Mouse (Mus musculus): ENCODE data around the gene Cyp24a1.
A peak's percentile ranks its signal among the peaks of the same experiment; 100 is the strongest.
"Not testable (repeated sequence)": the region's sequence is repeated elsewhere in the genome, so short reads cannot be mapped to it uniquely, and the experiment has no call there.

Cyp24a1 gene

DNA sequence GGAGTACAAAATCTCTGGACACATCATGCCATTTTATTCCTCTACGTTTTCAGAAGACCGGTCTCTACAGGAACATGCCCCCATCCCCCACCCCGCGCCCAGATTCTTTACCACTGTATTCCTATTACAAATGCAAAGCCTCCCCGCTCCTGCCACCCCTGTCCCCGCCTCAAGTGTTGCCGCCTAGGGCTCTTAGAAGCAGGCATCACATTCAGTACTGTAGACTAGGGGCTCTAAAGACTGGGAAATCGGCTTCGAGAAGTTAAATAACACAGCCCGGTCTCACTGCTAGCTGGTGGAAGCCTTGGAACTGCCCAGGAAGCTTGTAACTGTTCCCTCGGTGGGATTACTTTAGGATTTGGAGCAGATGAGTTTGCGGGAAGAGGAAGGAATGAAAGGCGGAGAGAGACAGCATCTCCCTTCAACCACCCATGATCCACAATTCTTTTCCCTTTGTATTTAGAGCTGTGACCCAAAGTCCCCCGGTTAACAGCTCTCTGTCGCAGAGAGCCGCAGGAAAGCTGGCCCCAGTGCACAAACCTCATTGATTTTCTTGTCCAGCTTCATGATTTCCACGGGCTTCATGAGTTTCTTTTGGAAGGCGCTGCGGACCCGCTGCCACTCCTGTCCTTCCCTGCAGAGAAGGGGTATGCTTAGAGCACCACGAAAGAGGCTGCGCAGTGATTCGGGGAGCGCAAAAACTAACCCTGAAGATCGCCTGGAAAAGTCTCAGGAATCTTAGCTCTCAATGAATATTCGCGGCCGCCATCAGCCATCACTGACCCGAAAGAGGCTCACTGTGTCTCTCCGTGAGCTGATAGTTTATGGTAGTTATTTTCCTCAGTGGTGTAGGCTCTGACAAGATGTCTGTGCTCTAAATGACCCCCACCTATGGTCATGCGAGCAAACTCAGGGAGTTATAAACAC, 1.9 kb downstream of the Cyp24a1 start:
- DNase-seq (ENCODE audit: low read depth): no peak

DNA sequence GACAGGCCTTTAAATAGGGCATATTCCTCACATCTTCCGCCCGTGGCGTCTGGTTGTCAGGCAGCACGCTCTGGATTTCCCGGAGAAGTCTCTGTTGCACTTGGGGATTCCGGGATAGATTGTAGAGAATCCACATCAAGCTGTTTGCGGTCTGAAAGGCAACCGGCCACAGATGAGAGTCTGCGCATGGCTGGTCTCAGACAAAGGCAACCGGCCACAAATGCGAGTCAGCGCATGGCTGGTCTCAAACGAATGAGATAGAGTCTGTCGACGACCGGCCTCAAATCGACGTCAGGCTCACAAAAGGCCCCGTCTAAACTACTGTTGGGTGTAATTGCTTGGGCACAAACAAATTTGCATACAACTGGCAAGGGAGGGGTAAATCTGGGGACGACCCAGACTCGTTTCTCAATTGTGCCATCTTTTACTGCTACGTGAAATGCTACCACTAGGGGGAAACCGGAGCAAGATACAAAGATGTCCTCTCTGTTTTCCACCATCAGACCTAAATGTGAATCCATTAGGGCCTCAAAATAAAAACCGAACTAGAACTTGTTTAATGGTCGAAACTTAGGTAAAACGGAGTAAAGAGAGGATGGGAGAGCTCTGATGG, 8.9 kb downstream of the Cyp24a1 start:
- peak; percentile 46 for DNase-seq (ENCODE audit: low read depth)

DNA sequence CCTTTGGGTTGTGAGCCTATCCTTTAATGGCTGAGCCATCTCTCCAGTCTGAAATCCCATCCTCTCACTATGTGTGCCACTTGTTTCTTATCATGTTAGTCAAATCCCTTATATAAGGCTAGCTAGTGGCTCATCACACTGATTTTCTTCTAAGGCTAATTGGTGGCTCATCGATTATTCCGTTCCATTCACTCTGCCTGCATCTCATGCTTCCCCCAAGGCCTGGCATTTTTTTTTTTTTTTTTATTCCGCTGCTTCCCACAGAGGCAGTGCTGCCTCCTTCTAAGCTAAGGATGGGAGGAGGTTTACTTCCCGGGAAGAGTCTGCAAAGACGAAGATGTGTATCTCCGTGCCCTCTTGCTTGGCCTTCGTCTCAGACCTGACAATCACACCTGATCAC, 9.7 kb downstream of the Cyp24a1 start:
- DNase-seq (ENCODE audit: low read depth): no peak

DNA sequence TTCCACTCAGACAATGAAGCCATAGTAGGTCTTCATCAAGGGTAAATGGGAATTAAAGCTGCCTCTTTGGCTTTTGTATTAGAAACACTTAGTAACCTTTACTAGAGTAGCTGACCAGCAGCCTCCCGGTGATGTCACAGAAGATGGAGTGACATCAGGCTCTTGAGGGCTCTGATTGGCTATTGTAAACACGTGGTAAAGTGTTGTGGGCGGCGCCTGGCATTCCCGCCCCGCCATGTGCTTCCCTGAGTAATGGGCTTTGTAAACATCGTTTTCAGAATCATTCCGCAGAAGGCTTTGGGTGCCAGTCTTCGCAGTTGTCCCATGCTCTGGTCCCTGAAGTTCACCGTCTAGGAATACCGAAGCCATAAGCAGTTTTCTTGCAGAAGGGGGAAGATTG, 13.0 kb downstream of the Cyp24a1 start:
- DNase-seq (ENCODE audit: low read depth): no peak

DNA sequence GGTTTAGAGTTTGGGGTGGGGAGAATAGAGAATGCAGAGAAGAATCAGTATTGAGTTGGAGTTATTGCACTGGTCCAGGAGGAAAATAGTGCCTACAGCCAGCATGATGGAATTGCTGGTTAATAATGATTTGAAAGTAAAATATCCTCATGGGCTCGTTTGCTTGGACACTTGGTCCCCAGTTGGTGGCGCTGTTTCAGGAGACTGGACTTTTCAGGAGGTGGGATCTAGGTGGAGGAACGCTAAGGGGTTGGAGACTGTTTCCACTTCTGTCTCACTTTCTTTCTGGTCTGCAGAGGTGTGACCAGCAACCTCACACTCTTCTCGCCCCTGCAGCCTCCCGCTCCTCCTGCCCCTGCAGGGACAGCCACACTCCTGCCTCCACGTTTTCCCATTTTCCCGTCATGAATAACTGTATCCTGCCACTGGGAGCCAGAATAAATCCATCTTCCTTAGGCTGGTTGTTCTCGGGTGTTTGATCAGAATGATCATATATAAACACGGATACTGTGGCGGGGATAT, 14.9 kb downstream of the Cyp24a1 start:
- DNase-seq (ENCODE audit: low read depth): no peak

DNA sequence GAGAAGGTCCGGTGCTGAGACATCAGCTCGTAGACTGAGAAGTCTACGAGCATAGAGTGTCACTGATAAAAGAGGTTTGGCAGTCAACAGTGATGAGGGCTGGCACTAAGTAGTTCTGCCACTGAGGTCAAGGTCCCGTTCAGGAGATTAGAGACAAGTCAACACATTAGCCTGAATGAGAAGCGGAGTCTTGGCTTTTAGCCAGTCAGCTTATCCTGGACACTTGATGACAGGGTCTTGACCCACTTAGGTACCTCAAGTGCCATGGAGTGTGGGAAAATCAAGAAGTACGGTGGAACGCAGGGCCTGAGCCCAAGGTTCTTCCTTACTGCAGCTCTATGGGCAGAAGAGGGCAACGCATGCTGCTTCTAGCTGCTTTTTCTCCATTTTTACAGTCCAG, 20.3 kb downstream of the Cyp24a1 start:
- DNase-seq (ENCODE audit: low read depth): no peak

DNA sequence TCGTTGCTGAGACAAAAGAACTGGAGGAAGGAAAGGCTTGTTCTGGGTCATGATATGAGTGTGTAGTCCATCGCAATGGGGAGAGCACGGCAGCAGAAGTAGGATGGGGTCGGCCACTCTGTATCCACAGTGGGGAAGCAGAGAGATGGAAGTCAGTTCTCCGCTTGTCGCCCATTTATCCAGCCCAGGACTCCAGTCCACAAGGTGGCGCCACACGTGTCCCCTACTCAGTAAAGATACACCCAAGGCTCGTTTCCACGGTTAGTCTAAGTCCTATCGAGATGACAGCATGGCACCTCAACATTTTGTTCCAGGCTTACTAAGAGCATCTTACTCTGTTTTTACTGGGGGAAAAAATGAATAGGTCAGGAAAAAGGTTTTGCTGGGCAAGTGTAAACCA, 20.7 kb downstream of the Cyp24a1 start:
- peak; percentile 34 for DNase-seq (ENCODE audit: low read depth)

DNA sequence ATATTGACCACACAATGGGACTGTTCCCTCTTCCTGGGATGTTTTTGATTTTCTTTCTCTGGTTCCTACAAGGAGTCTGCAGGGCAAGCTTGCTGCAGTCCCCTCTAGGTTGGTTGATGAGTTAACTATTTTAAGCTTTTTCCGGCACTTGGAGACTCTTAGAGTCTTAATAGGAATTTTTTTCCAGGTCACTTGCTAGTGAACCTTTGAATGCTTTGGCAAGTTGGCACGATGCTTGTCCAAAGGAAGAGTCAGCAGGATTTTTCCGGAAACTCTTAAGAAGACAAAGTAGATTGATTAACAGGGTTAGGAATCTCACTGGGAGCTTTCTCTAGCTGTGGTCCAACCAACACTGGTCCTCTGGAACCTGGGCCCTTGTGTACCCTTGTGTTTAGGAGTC, 21.8 kb downstream of the Cyp24a1 start:
- DNase-seq (ENCODE audit: low read depth): no peak

DNA sequence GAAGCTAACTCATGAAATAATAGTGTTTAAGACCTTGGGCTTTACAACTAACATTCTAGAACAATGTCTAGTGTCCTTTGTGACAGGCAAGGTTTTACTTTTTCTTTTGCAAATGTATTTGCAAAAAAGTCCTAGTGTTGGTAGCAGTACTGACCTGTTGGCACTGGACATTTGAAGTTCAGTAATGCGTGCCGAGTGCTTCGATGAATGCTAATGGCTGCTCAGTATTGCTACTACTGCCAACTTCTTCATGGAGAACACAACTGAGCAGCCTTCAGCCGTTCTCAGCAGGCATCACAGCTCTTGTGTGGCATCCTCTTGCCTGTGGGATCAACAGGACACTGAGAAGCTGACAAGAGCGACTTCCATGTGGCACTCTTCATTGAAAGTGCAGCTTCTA, 22.8 kb downstream of the Cyp24a1 start:
- DNase-seq (ENCODE audit: low read depth): no peak

DNA sequence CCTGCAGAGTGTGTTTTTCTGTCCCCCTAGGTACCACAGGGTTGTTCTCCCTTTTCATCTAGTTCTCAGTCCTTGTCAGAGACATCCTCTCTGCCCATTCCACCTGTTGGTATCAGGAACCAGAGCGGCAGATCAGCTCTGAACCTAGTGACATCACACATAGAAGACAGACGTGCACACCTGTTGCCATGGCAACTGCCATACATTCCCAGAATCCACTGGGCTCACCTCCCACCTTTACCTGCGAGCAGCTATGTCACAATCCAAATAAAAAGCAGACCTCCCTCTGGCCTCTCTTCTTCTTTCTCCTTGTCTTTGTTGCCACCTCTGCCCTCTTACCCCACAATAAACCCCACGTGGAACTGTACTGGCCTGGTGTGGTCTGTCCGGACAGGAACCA, 26.4 kb downstream of the Cyp24a1 start:
- no peak for DNase-seq (ENCODE audit: low read depth)

DNA sequence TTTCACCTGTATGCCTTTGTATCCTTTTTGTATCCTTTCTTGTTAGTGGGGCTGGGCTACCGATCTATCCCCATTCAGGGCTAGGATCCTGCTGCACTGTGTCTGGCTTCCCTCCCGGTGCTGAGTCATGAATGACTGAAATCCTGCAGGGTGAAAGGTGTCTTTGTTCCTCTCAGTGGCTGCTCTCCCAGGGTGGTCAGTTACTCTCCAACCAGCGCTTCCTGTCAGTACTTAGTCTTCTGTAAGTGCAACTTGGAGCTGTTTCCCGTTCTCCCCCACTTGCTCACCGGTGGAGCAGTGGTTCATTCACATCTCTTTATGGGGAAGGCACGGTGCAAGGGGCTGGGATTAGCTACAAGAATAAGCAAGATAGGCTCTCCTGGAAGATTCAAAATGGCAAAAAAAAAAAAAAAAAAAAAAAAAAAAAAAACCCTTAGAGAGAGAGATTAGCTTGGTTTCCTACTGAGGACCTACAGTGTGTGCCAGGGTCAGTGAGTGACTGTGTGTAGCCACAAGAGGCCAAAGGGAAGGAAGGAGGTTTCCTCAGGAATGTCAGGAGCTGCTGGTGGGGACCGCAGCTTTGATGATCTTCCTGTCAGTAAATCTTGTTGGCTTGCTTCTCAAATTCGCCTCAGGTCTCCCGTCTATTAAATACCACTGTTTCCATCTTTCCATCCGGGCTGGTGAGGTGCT, 27.2 kb downstream of the Cyp24a1 start:
- DNase-seq (ENCODE audit: low read depth): no peak

DNA sequence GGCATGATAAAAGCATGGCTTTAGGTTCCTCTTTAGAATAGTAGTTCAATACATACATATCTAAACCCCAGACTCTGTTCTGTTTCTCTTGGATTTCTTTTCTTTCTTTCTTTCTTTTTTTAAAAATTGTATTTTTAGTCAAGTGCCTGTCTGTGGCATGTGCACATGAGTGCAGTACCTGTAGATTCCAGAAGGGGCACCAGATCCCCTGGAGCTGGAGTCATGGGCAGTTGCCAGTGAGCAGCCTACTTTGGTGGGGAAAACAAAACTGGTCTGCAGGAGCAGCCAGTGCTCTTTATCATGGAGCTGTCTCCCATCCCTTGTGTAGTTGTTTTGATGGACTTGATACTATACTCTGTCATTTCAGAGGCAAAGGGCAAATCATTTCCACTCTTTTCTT, 28.9 kb downstream of the Cyp24a1 start:
- peak; percentile 29 for DNase-seq (ENCODE audit: low read depth)

DNA sequence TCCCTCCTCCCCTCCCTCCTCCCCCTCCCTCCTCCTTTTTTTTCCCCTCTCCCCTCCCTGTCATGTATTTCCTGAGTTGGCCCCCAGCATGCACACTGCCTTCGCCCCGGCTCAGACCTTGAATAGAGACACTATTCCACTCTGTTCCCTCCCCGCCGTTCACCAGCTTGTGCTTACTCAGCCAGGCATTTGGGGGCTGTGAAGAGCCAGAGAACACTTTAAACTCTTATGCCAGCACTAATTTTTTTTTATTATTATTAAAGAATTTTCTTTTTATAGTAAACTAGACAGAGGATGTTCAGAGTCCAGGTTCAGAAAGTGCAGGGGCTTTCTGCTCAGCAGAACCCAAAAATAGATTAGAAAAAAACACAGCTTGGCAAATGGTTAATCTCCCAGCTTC, 32.1 kb downstream of the Cyp24a1 start:
- DNase-seq (ENCODE audit: low read depth): no peak

DNA sequence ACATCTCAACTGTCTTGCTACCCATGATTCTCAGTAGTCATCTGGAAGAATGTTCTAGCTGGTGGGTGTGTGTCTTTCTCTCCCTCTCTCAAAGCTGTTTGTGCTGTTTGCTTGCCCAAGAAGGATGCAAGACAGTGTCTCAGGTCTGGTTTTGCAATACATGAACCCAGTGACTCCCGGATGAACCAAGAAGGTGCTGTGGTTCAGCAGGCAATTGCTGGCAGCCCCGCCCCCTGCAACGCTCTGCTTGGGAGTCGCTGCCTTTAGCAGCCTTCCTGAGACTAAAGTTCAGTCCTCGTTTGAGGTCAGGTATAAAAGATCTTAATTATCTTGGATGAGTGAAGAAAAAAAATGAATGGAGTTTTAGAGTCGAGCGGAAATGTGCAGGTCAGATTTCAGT, 35.3 kb downstream of the Cyp24a1 start:
- DNase-seq (ENCODE audit: low read depth): no peak

DNA sequence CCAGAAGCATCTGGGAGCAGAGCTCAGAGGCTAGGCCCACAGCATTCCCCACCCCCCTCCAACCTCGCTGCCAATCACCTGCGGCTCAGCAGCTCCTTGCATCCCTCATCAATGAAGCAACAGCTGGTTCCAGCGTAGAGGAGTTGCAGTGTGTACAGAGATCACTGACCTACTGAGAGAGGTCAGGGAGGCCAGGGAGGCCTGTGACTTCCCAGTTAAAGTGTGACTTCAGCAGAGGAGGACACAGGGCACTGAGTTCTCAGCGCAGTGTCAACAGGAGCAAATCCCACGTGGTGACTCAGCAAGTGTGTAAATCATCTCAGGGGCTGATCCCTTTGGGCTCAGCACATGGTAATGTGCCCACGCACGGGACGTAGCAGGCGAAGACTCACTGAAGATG, 37.1 kb downstream of the Cyp24a1 start:
- no peak for DNase-seq (ENCODE audit: low read depth)

DNA sequence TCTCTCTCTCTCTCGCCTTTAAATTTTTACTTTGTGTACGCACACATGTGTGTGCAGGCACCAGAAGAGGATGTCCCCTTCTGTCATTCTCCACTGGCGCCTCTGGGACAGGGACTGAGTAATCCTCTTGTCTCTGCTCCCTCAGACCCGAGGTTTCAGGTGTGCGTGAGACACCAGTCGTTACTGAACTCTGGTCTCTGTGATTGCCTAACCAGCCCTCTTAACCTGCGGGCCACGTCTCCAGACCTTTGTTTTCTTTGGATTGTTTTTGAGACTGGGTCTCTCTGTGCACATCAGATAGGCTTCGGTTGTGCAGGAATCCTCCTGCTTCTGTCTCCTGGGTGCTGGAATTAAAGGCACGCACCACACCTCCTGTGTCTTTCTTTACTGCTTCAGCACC, 37.8 kb downstream of the Cyp24a1 start:
- DNase-seq (ENCODE audit: low read depth): no peak

DNA sequence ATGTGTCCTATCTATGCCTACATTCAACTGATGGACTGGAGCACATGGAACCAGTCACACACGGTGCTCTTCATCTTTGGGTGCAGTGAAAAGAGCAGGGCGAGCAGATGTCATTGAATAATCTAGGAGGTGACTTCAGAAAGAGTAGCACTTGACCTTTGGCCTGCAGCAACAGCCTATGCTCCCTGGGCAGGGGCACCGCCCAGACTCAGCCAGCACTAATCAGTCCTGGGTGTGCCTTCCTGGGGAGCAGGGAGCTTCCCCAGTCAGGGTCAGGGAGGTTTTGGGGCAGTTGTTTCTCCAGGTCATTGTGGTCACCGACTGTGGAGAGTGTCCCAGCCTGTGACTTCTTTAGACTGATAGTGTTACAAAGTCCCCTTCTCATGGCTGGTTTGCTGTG, 43.1 kb downstream of the Cyp24a1 start:
- not testable (repeated sequence) for DNase-seq (ENCODE audit: low read depth)

DNA sequence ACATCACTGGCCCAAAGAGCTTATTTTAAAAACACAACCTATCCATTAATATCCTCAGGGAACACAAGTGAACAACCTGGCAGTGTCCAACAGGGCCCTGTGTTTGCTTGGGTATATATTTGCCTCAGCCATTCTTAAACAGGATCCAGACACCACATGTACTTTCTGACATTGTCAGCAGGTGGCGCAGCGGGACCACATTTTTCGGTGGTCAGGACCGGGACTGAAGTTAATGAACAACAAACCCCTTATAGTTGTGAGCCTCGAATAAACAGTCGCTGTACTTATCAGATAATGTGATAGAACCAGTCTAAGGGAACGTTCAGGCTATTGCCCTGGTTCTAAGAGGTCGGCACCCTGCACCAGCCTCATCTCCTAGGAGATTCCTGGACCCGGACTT, 46.0 kb downstream of the Cyp24a1 start:
- DNase-seq (ENCODE audit: low read depth): peak; percentile 76

DNA sequence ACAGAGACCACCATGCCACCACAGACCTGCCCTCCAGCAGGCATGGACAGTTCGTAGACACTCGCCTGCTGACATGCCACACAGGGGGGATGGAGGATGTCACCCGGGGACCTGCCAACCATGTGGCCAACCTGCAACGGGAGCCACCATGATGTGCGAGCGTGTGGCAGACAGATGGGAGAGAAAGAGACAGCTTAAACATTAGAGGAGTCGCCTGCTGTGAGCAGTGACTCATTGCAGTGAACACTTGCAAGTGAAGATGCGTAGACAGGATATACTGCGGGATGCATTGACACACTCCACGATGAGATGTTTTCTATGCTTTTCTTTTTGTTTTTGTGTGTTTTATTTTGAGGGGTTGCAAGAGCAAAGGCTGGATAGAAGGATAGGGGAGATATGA, 49.3 kb downstream of the Cyp24a1 start:
- DNase-seq (ENCODE audit: low read depth): no peak

DNA sequence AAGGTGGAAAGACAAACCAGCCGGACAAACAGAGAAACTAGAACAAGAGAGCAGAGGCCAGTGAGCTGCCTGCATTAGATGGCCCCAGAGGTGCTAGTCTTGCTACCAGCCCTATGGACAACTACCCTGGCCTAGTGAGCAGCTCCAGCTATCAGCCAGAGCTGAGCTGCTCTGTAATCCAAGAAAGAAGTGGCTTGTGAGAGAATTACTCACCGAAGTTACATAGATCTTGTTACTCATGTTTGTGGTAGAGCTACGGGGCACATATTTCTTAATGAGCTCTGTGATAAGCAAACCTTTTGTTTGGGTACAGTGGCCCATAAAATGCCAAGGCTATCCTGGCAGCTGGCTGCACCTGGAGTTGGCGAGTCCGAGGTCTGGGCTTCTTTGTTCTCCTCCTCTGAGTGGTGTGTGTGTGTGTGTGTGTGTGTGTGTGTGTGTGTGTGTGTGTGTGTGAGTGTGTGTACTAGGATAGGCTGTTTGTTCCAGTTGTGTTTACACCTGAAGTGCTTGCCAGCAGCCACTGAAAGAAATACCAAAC, 50.0 kb downstream of the Cyp24a1 start:
- no peak for DNase-seq (ENCODE audit: low read depth)

DNA sequence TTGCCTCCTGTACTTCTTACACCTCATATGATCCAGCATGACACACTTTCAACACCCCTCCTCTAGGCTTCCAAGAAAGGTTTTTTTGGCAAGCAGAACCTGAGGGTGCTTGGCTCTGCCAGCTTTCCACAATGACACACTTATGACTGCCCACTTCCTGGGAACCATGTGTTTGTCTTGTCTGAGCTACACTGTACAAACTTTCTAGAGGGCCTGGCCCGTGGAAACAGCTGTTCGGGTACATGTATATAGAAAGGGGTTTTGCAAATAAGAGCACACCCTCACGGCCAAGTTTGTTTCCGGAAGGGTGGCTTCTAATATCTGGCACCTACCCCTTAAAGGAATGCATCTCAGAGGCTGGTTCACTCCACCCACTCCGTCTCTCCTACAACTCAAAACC, 51.1 kb downstream of the Cyp24a1 start:
- DNase-seq (ENCODE audit: low read depth): no peak

DNA sequence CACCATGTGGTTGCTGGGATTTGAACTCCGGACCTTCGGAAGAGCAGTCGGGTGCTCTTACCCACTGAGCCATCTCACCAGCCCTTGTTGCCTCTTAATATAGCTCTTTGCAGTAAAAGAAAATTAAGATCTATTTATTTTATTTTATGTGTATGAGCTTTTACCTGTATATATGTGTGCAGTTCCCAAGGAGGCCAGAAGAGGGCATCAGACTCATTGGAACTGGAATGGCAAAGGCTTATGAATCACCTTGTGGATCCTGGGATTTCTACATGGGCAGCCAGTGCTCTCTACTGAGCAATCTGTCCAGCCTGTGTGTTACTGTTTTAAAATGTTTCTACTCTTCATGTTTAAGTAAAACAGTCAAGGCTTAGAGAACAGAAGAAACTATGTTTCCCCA, 54.4 kb downstream of the Cyp24a1 start:
- DNase-seq (ENCODE audit: low read depth): peak; percentile 36

DNA sequence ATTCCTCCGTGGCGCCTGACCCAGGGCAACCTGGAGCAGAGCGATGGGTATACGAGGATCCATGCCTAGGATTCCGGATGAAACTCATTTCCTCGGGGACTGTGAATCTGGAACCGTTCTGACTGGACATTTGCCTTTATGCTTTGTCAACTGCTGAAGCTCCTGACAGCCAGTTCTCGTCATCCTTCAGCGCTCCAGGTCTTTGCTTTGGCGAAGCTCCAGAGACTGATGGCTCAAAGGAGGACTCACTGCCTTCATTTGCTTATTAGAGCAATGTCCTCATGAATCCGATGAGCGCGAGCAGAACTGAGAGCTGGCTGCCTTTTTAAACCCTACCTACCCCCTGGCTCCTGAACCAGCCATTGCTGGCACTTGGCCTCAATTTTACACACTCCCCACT, 58.2 kb downstream of the Cyp24a1 start:
- DNase-seq (ENCODE audit: low read depth): no peak
